Mouse (Mus musculus) activated CD4-positive, CD25-positive, alpha-beta regulatory T cell (primary cell): ENCODE data around the gene Whamm. TPM values are rescaled to one million over a fixed set of nuclear protein-coding genes. Genes with fewer than 3 reads are reported as not detected.

Experiments used
- polyA plus RNA-seq, 2 experiments: library from polyadenylated mRNA; unstranded; fragments of 100-300 nt; shearing (Covaris generic); gene quantifications; one replicate each; pipeline ENCODE4 v1.2.1; 2017

Gene Whamm
- polyA plus RNA-seq, result 10 to 100 TPM; 28.6 to 33.6 TPM

GRCm38 (mm10) chr7:81571108-81571940 is at the start of gene Whamm:
TSS of gene Whamm (plus strand) at chr7:81571266.

GRCm38 (mm10) chr7:81566892-81567291 is 4.2 kb upstream of the Whamm start, which contains the start of gene Fsd2:
TSS of gene Fsd2 (minus strand) at chr7:81566944.

Other genes starting within 250 kb of the Whamm start
- 100 to 1,000 TPM; 534 to 905 TPM for gene Rps17, start 226.0 kb upstream of the Whamm start, polyA plus RNA-seq
- under 1 TPM in 1 of 2 experiments, not detected in 1; 0.60 TPM for gene Cpeb1, start 115.8 kb upstream of the Whamm start, polyA plus RNA-seq
- gene Ap3b2, start 77.3 kb upstream of the Whamm start, polyA plus RNA-seq, result under 1 TPM in 1 of 2 experiments, not detected in 1; 0.09 TPM
- not detected for gene BC048679, start 73.0 kb upstream of the Whamm start, polyA plus RNA-seq
- gene Fsd2, start 4.3 kb upstream of the Whamm start, polyA plus RNA-seq, result 1 to 10 TPM; 2.3 to 4.6 TPM
- gene Homer2, start 136.3 kb downstream of the Whamm start, polyA plus RNA-seq, result 1 to 10 TPM in 1 of 2 experiments, not detected in 1; 2.4 TPM
- 100 to 1,000 TPM; 150 to 151 TPM for gene Ramac, start 191.7 kb downstream of the Whamm start, polyA plus RNA-seq
- gene 3110040N11Rik, start 218.2 kb downstream of the Whamm start, polyA plus RNA-seq, result 10 to 100 TPM; 57.9 to 69.9 TPM